Mouse (Mus musculus) CH12.LX (cell line): ENCODE data around the gene Wdr5. TPM values are rescaled to one million over a fixed set of nuclear protein-coding genes. Genes with fewer than 3 reads are reported as not detected.

Experiments used
- DNase-seq: peaks from one replicate; pipeline ENCODE4 v3.0.0-alpha.2; 2013; ENCODE audit errors: extremely low read depth
- H3K27ac ChIP-seq: 2 replicates; pipeline ENCODE4 v1.5.1; 2012; ENCODE audit warnings: low read depth, mild to moderate bottlenecking, control low read depth, moderate library complexity; ENCODE audit not compliant: insufficient read depth
- H3K27me3 ChIP-seq: replicated peaks from 2 replicates; pipeline ENCODE3; 2012; ENCODE audit warnings: inconsistent platforms
- H3K36me3 ChIP-seq, 2 experiments: replicated peaks in 1 of 2; 2 replicates each; pipeline versions ENCODE3 to v1.6.1; 2012; ENCODE audit warnings: inconsistent platforms in 1 of 2, low read length in 1 of 2, mild to moderate bottlenecking in 1 of 2, mixed read lengths in 1 of 2, moderate library complexity in 1 of 2; ENCODE audit not compliant: control insufficient read depth in 1 of 2, insufficient read depth in 1 of 2
- H3K4me1 ChIP-seq, 2 experiments: 2 replicates each; pipeline ENCODE4 v1.6.1; 2012; ENCODE audit warnings: inconsistent platforms in 1 of 2, moderate library complexity in 1 of 2; ENCODE audit not compliant: insufficient read depth in 2 of 2, control insufficient read depth in 1 of 2
- H3K4me2 ChIP-seq: 2 replicates; pipeline ENCODE4 v1.6.1; 2012; ENCODE audit warnings: low read depth, mild to moderate bottlenecking, control low read depth; ENCODE audit not compliant: poor library complexity, insufficient read depth, severe bottlenecking
- H3K4me3 ChIP-seq, 3 experiments: fragments of 150-350 bp in 1 of 3; sonication (generic) in 1 of 3; replicated peaks in 1 of 3; 2 replicates each; pipeline versions ENCODE3 to v1.5.1; 2011 to 2012; ENCODE audit warnings: low read depth in 2 of 3, low read length in 2 of 3, mild to moderate bottlenecking in 2 of 3, moderate library complexity in 2 of 3, control low read depth in 1 of 3, improper control_type of control experiment in 1 of 3, inconsistent platforms in 1 of 3, mixed read lengths in 1 of 3; ENCODE audit not compliant: poor library complexity in 1 of 3
- H3K79me2 ChIP-seq: replicated peaks from 2 replicates; pipeline ENCODE4 v1.6.1; 2012; ENCODE audit warnings: mild to moderate bottlenecking, moderate library complexity; ENCODE audit not compliant: control insufficient read depth, poor library complexity, insufficient read depth, severe bottlenecking; ENCODE audit errors: extremely low read depth
- H3K9ac ChIP-seq: 2 replicates; pipeline ENCODE4 v1.6.1; 2012; ENCODE audit warnings: low read depth, mild to moderate bottlenecking, control low read depth, moderate library complexity; ENCODE audit not compliant: insufficient read depth
- H3K9me3 ChIP-seq: replicated peaks from 2 replicates; pipeline ENCODE3; 2012; ENCODE audit warnings: low read length, inconsistent platforms, mixed read lengths
- CHD1 ChIP-seq: IDR thresholded peaks from 2 replicates; pipeline ENCODE4 v1.6.1; 2012; ENCODE audit warnings: low read depth, low read length, improper control_type of control experiment, inconsistent platforms
- CHD2 ChIP-seq: IDR thresholded peaks from 2 replicates; pipeline ENCODE4 v1.6.1; 2011; ENCODE audit warnings: low read length, improper control_type of control experiment
- CTCF ChIP-seq, 2 experiments: IDR thresholded peaks in 1 of 2; conservative IDR thresholded peaks in 1 of 2; 2 replicates each; pipeline ENCODE4 v1.5.1; 2011 to 2012; ENCODE audit warnings: low read depth in 2 of 2, low read length in 2 of 2, improper control_type of control experiment in 1 of 2, inconsistent platforms in 1 of 2, mild to moderate bottlenecking in 1 of 2, moderate library complexity in 1 of 2
- E2F4 ChIP-seq: IDR thresholded peaks from 2 replicates; pipeline ENCODE4 v1.6.1; 2011; ENCODE audit warnings: low read depth, low read length, improper control_type of control experiment; ENCODE audit not compliant: insufficient replicate concordance
- ETS1 ChIP-seq: conservative IDR thresholded peaks from 2 replicates; pipeline ENCODE4 v1.6.1; 2012; ENCODE audit warnings: low read depth, mild to moderate bottlenecking, inconsistent platforms, low read length, improper control_type of control experiment, moderate library complexity
- GABPA ChIP-seq: IDR thresholded peaks from 2 replicates; pipeline ENCODE4 v1.6.1; 2012; ENCODE audit warnings: low read depth, low read length, improper control_type of control experiment, inconsistent platforms; ENCODE audit not compliant: insufficient replicate concordance
- IRF4 ChIP-seq: IDR thresholded peaks from 2 replicates; pipeline ENCODE4 v1.6.1; 2014; ENCODE audit warnings: low read depth, mild to moderate bottlenecking, inconsistent platforms, low read length, improper control_type of control experiment
- KAT2A ChIP-seq: IDR thresholded peaks from 2 replicates; pipeline ENCODE4 v1.6.1; 2012; ENCODE audit warnings: low read length, improper control_type of control experiment, inconsistent platforms; ENCODE audit not compliant: insufficient replicate concordance
- MAZ ChIP-seq: IDR thresholded peaks from 2 replicates; pipeline ENCODE4 v1.6.1; 2012; ENCODE audit warnings: low read depth, mild to moderate bottlenecking, inconsistent platforms, low read length, improper control_type of control experiment, moderate library complexity
- NELFE ChIP-seq: IDR thresholded peaks from 2 replicates; pipeline ENCODE4 v1.6.1; 2011; ENCODE audit warnings: low read depth, low read length, improper control_type of control experiment
- PAX5 ChIP-seq: IDR thresholded peaks from 2 replicates; pipeline ENCODE4 v1.6.1; 2012; ENCODE audit warnings: low read length, inconsistent platforms, mixed read lengths
- POLR2A ChIP-seq: IDR thresholded peaks from 2 replicates; pipeline ENCODE4 v1.6.1; 2011; ENCODE audit warnings: low read depth, mild to moderate bottlenecking, improper control_type of control experiment, low read length
- POLR2AphosphoS2 ChIP-seq: IDR thresholded peaks from 2 replicates; pipeline ENCODE4 v1.6.1; 2011; ENCODE audit warnings: low read depth, low read length, improper control_type of control experiment
- SIN3A ChIP-seq: IDR thresholded peaks from 2 replicates; pipeline ENCODE4 v1.6.1; 2012; ENCODE audit warnings: low read length, improper control_type of control experiment, inconsistent platforms
- SMC3 ChIP-seq: IDR thresholded peaks from 2 replicates; pipeline ENCODE4 v1.6.1; 2011; ENCODE audit warnings: low read depth, low read length, improper control_type of control experiment
- UBTF ChIP-seq: IDR thresholded peaks from 2 replicates; pipeline ENCODE4 v1.6.1; 2012; ENCODE audit warnings: low read depth, mild to moderate bottlenecking, inconsistent platforms, low read length, improper control_type of control experiment, moderate library complexity
- USF1 ChIP-seq: IDR thresholded peaks from 2 replicates; pipeline ENCODE4 v1.6.1; 2014; ENCODE audit warnings: low read depth, mild to moderate bottlenecking, inconsistent platforms, low read length, improper control_type of control experiment
- ZKSCAN1 ChIP-seq: IDR thresholded peaks from 2 replicates; pipeline ENCODE4 v1.6.1; 2012; ENCODE audit warnings: low read depth, inconsistent platforms, low read length, improper control_type of control experiment, borderline replicate concordance
- ZMIZ1 ChIP-seq: IDR thresholded peaks from 2 replicates; pipeline ENCODE4 v1.6.1; 2012; ENCODE audit warnings: low read depth, mild to moderate bottlenecking, inconsistent platforms, low read length, improper control_type of control experiment
- ZNF384 ChIP-seq: IDR thresholded peaks from 2 replicates; pipeline ENCODE4 v1.6.1; 2012; ENCODE audit warnings: low read depth, low read length, improper control_type of control experiment, inconsistent platforms
- dilution Hi-C: fragments of 300-500 bp; cut with MboI; formaldehyde crosslinking; loops from 2 replicates; pipeline ENCODE4 v1.14.3; 2020; ENCODE audit warnings: low sequenced_read_pairs; ENCODE audit not compliant: extremely low pct_unique_long_range_greater_than_20kb, extremely low pct_ligation_motif_present
- in situ Hi-C: fragments of 300-500 bp; cut with MboI; formaldehyde crosslinking; loops from 3 replicates; pipeline ENCODE4 v1.14.3; 2019; ENCODE audit warnings: low sequenced_read_pairs, low pct_ligation_motif_present, low pct_unique_long_range_greater_than_20kb, mixed read lengths
- polyA plus RNA-seq: library from polyadenylated mRNA; unstranded; fragments of >175 nt; gene quantifications from 2 replicates; pipeline ENCODE4 v1.2.1, GENCODE M21; 2012; ENCODE audit warnings: low read depth; ENCODE audit not compliant: insufficient read length
- total RNA-seq, 2 experiments: library from RNA; depleted of rRNA; stranded (reverse); fragments of 300-350 nt in 1 of 2; fragments of >200 nt in 1 of 2; gene quantifications; 2 replicates each; pipeline ENCODE4 v1.2.3; 2012 to 2014

The Wdr5 gene
- total and polyA plus RNA-seq, 3 experiments: 33.9 to 56.0 (median 54.8) TPM

GRCm38 (mm10) chr2:27475495-27476302 is 39.3 kb upstream of the Wdr5 start (continued):
- no peak for TF ChIP-seq ETS1
- no peak for TF ChIP-seq E2F4
- no peak for TF ChIP-seq UBTF
- peak; percentile 59; the same call in 1 of the 2 replicates for TF ChIP-seq SIN3A
- no peak for TF ChIP-seq ZKSCAN1
- no peak for TF ChIP-seq USF1
- no peak for TF ChIP-seq ZNF384
- no peak for TF ChIP-seq MAZ
- TF ChIP-seq GABPA: peak; percentile 23; the same call in 1 of the 2 replicates
- TF ChIP-seq ZMIZ1: peak; percentile 56; the same call in 1 of the 2 replicates
- no peak for TF ChIP-seq SMC3
- TF ChIP-seq POLR2A: peak; percentile 89
- no peak for TF ChIP-seq PAX5

DNA sequence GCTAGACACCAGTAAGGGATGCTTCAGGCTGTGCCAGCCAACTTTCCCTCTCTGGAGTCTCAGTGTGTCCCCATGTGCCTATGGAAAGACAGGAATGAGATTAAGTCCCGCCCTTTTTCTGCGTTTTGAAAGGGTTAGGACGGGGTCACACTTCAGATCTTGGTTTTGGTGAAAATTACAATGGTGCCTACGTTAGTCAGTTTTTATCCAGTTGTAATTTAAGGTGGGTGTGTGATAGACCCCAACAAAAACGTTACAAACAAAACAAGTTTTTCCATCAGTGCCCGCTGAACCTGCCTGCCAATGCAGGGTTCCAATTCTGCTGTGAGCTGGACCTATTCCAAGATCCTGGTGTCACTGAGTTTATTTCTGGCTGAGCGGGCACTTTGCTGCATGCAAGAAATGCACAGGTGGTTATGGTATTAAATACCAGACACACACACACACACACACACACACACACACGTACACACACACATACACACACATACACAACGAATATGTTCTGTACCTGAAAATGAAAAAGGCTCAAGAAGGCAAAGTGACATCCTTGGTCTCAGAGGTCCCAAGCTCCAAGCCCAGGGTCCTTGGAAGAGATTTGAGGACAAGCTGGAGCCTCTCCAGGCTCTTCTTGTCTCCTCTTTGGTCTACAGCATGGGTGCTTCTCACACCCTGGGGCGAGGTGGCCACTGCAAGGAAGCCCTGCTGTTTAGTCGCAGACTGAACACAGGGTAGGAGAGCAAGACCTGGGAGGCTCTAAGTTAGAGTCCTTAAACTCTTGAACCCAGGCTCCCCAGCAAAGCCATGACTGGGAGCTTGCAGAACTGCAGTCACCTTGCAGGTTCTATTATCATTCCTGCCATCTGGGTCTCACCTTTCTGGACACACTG is 38.4 kb upstream of the Wdr5 start:
- Histone ChIP-seq H3K79me2 (no peaks in the 10 kb centered on the region; the same call in 1 of the 2 replicates), H3K36me3 (peaks cover 0 to 8% of the 10 kb centered on the region in 2 experiments), H3K27me3 (no peaks in the 10 kb centered on the region), H3K4me1 (peaks cover 6 to 46% of the 10 kb centered on the region in 2 experiments), H3K4me2 (peak overlapping the region; percentile 95), H3K4me3 (peak overlapping the region; percentile 59 to 66 (median 66)), H3K27ac (no peak overlapping the region), H3K9ac (peak overlapping the region; percentile 92; the same call in 1 of the 2 replicates), H3K9me3 (no peaks in the 10 kb centered on the region)
- no peak for TF ChIP-seq KAT2A
- no peak for TF ChIP-seq CHD2
- no peak for TF ChIP-seq NELFE
- no peak for TF ChIP-seq POLR2AphosphoS2
- TF ChIP-seq CTCF (conservative IDR thresholded peaks at IDR 0.05 in 1 of 2, IDR thresholded peaks at IDR 0.05 in 1 of 2; ENCODE audit: low read depth in 2 of 2, low read length in 2 of 2): no peak
- TF ChIP-seq IRF4: peak; percentile 4; the same call in 1 of the 2 replicates
- no peak for TF ChIP-seq CHD1
- in situ Hi-C loops (no loop called here), dilution Hi-C loops (no loop called here)
- DNase-seq: no peak
